Mouse (Mus musculus) embryonic facial prominence, embryonic 13.5 days (tissue): ENCODE measurements at regions not wholly inside any gene's neighbourhood (a gene's known extent, or its start where the extent isn't known, plus 50 kb on each side); places are given as distances from the start of the nearest gene placed in this dataset.

Experiments used
- ATAC-seq: fragments of 200-750 bp; cut with Nextera tagmentation; 2 replicates; pipeline ENCODE4 v1.8.0; 2017; ENCODE audit warnings: low read depth; ENCODE audit not compliant: insufficient number of reproducible peaks, insufficient read depth, low FRiP score, low TSS enrichment
- H3K27ac ChIP-seq: fragments of 300-500 bp; sonication (generic); 2 replicates; pipeline ENCODE4 v1.5.1; 2015; ENCODE audit warnings: moderate library complexity, mild to moderate bottlenecking, inconsistent platforms
- H3K27me3 ChIP-seq: fragments of 300-500 bp; sonication (generic); 2 replicates; pipeline ENCODE4 v1.6.1; 2015; ENCODE audit warnings: mild to moderate bottlenecking, inconsistent platforms
- H3K36me3 ChIP-seq: fragments of 300-500 bp; sonication (generic); 2 replicates; pipeline ENCODE4 v1.6.1; 2015; ENCODE audit warnings: mild to moderate bottlenecking, inconsistent platforms
- H3K4me1 ChIP-seq: fragments of 300-500 bp; sonication (generic); 2 replicates; pipeline ENCODE4 v1.6.1; 2015; ENCODE audit warnings: inconsistent platforms
- H3K4me2 ChIP-seq: fragments of 300-500 bp; sonication (generic); 2 replicates; pipeline ENCODE4 v1.6.1; 2015; ENCODE audit warnings: moderate library complexity, mild to moderate bottlenecking, inconsistent platforms
- H3K4me3 ChIP-seq: fragments of 300-500 bp; sonication (generic); 2 replicates; pipeline ENCODE4 v1.5.1; 2015; ENCODE audit warnings: mild to moderate bottlenecking, inconsistent platforms
- H3K9ac ChIP-seq: fragments of 300-500 bp; sonication (generic); 2 replicates; pipeline ENCODE4 v1.6.1; 2015; ENCODE audit warnings: mild to moderate bottlenecking, inconsistent platforms
- H3K9me3 ChIP-seq: fragments of 300-500 bp; sonication (generic); 2 replicates; pipeline ENCODE4 v1.6.1; 2016; ENCODE audit warnings: inconsistent platforms
- WGBS: fragments of 180-500 bp; shearing (Covaris S2); methylation state at CpG from one replicate; pipeline ENCODE4 v1.1.7; 2015; ENCODE audit warnings: mixed read lengths; 5-methylcytosine and 5-hydroxymethylcytosine counted together

DNA sequence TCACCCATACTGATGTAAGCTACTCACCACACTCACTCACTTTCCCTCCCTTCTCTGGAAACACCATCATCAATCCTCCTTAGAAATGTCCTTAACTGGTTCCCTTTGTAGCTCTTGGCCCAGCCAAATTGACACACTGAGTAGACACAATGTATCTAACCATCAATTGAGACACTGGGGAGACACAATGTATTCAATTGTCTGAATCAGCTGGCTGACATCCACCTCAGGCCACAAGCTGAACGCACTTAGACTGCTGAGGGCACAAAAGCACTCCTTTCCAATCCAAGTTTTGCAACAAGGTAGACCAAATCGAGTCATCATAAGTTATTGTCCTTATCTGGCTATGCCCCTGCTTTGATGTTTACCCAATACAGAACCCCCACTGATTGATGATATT lies 1257.0 kb upstream of the A1bg start:
- Histone ChIP-seq H3K4me3 (no peak overlapping the region), H3K36me3 (no peaks in the 10 kb centered on the region), H3K4me2 (no peak overlapping the region), H3K27me3 (no peaks in the 10 kb centered on the region), H3K27ac (no peak overlapping the region), H3K4me1 (no peaks in the 10 kb centered on the region; the same call in 1 of the 2 replicates), H3K9ac (no peak overlapping the region), H3K9me3 (no peaks in the 10 kb centered on the region)
- ATAC-seq: no peak
- 69% methylated on average over 2 of the region's 2 CpGs for WGBS

DNA sequence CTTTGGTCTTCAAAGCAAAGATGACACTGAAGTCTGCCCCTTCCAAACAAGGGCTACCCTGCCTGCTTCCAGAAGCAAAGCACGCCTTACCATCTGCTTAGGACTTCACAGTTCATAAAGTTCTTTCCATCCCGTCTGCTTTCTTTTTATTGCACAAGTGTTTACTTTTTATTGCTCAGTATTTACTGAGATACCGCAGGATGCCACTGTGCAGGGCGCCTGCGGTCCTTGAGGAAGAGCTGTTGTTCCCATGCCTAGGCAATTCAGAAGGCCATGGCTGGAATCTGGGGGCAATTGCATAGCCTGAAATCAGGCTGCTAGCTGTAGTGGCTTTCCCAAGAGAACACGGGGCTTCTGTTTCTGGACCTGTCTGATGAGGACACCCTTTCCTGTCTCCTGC lies 1255.8 kb upstream of the A1bg start:
- no peak overlapping the region for H3K9ac ChIP-seq
- H3K9me3 ChIP-seq: no peaks in the 10 kb centered on the region
- H3K27me3 ChIP-seq: no peaks in the 10 kb centered on the region
- no peaks in the 10 kb centered on the region for H3K36me3 ChIP-seq
- no peak overlapping the region for H3K4me3 ChIP-seq
- no peak overlapping the region for H3K27ac ChIP-seq
- 84% methylated on average over 6 of the region's 6 CpGs for WGBS
- no peak for ATAC-seq
- no peaks in the 10 kb centered on the region; the same call in 1 of the 2 replicates for H3K4me1 ChIP-seq
- H3K4me2 ChIP-seq: no peak overlapping the region

DNA sequence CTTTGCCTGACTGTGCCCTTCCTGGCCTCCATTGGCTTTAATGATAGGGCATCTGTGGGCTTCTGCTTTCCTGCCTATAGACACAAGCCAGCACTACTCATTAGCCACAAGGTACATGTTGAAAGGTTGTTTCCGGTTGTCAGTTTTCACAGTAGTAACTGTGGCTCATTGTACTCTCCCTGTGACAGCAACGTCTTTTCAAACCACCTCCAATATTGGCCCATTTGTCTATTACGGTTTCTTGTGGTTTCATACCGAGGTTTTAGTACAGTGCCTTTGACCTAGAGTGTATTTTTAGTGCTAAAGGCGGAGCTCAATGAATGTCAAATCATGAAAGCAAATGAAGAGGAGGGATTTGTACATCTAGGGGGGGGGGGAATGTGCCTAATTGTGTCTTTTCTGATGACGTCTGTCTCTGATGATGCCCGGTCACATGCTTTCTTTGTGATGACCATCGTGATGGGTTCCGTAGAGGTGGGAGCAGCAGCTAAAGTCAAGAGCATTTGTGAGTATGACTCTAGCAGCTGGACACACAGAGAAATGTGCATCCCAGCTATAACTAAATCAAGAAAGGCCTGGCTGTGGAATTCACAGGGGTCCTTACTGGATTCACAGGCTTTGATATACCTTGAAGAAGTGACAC lies 1255.1 kb upstream of the A1bg start:
- Histone ChIP-seq H3K9ac (no peak overlapping the region), H3K27ac (no peak overlapping the region), H3K4me3 (no peak overlapping the region), H3K4me1 (no peaks in the 10 kb centered on the region; the same call in 1 of the 2 replicates), H3K27me3 (no peaks in the 10 kb centered on the region), H3K4me2 (no peak overlapping the region), H3K36me3 (no peaks in the 10 kb centered on the region), H3K9me3 (no peaks in the 10 kb centered on the region)
- WGBS: 91% methylated on average over 9 of the region's 9 CpGs
- no peak for ATAC-seq

DNA sequence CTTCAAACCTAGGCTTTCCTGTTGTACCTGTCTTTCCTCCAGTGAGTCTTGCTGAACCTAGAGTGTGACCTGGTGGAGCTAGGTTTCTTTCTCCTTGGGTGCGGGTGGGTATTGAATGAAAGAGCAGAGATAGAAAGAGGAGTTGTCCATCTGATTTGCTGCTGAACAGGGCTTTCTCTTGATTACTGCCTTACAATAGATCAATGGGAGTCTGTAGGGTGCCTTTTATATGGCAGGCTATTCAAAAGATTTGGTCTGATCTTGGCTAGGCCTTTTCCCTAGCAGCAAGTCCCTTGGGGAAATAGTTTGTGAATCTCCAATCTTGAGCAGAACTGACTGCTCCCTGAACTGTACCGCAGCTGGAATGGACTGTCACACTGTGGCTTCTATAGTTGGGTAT lies 1253.3 kb upstream of the A1bg start:
- Histone ChIP-seq H3K27ac (no peak overlapping the region), H3K4me2 (no peak overlapping the region), H3K9ac (no peak overlapping the region), H3K4me1 (no peaks in the 10 kb centered on the region; the same call in 1 of the 2 replicates), H3K27me3 (no peaks in the 10 kb centered on the region), H3K36me3 (no peaks in the 10 kb centered on the region), H3K4me3 (no peak overlapping the region), H3K9me3 (no peaks in the 10 kb centered on the region)
- 95% methylated on average over 2 of the region's 2 CpGs for WGBS
- ATAC-seq: no peak

DNA sequence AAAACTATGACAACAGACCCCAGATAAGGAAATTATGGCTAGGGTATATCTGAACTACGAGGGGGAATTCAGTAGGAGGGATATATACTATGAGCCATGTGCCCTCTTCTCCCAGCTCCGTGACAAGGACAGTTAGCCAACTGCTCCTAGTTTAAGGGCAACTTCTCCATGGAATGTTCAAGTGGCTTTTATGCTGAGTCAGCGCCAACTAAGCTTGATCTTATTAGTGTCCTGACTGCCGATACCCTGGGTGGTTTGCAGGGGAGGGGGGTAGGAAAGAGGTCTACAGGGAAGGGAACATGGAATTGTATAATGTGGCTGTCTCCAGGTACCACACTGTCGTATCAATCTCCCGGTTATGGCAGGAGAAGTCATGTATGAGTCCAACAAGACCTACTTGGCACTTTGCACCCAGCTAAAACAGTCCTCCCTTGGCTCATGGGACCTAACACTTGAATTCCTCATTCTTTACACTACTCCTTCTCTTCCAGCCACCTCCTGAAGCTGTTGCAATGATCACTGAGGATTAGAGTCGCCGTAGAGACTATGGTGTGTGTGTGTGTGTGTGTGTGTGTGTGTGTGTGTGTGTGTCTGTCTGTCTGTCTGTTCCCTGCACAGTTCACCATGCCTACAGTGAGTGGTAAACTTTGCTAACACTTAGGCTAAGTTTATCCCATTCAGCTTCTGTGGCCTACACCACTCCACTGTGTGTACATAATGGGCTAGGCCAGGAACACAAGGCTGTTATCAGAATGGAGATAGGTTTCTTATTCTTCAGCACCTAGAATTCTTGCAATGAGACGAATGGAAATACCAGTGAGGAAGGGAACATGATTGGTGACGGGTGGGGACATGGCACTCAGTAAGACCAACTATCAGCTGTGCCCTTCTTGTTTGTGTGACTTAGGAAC lies 1251.1 kb upstream of the A1bg start:
- Histone ChIP-seq H3K36me3 (no peaks in the 10 kb centered on the region), H3K27ac (no peak overlapping the region), H3K4me3 (no peak overlapping the region), H3K4me1 (no peaks in the 10 kb centered on the region; the same call in 1 of the 2 replicates), H3K27me3 (no peaks in the 10 kb centered on the region), H3K9ac (no peak overlapping the region), H3K4me2 (no peak overlapping the region), H3K9me3 (no peaks in the 10 kb centered on the region)
- 93% methylated on average over 10 of the region's 10 CpGs for WGBS
- no peak for ATAC-seq

DNA sequence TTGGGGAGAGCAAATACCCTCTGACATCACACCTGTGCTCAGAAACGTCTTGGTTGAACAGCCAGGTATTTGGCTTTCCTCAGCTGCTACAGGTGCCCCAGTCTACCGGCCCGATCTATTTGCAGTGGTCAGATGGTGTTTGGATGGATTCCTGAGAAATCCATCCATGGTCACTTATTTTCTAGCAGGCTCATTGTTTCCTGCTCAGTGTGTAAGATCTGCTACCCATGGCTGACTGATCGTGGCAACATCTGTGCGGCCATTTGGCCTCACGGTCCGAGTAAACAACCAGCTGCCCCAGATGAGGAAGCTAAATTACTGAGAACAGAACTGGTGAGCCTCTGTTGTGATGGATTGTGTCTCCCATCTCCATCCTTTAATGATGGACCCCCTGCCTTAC lies 1248.8 kb upstream of the A1bg start:
- ATAC-seq: no peak
- 89% methylated on average over 7 of the region's 7 CpGs for WGBS

DNA sequence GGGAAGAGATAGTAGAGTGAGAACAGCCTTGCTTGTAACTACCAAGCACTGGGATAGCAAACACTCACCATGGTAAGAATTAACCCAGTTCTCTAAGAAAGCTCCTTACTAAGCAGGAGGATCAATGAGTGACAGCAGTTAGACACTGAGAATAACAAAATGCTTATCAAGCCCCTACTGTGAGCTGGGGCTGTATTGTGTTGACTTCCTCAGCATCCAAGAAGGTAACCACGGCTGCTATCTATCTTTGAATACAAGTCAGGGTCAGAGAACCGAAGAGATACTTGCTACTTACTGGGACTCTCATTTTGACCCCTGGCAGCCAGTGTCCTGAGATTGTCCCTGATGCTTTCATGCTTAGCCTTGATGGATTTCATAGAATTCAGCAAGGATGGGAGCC lies 1248.4 kb upstream of the A1bg start:
- Histone ChIP-seq H3K36me3 (no peaks in the 10 kb centered on the region), H3K4me1 (no peaks in the 10 kb centered on the region; the same call in 1 of the 2 replicates), H3K9me3 (no peaks in the 10 kb centered on the region), H3K9ac (no peak overlapping the region), H3K4me3 (no peak overlapping the region), H3K4me2 (no peak overlapping the region), H3K27ac (no peak overlapping the region), H3K27me3 (no peaks in the 10 kb centered on the region)
- WGBS: 74% methylated on average over 2 of the region's 2 CpGs
- ATAC-seq: no peak

More for the DNA sequence above, 1248.8 kb upstream of the A1bg start:
- Histone ChIP-seq H3K9me3 (no peaks in the 10 kb centered on the region), H3K36me3 (no peaks in the 10 kb centered on the region), H3K4me3 (no peak overlapping the region), H3K4me2 (no peak overlapping the region), H3K27me3 (no peaks in the 10 kb centered on the region), H3K4me1 (no peaks in the 10 kb centered on the region; the same call in 1 of the 2 replicates), H3K27ac (no peak overlapping the region), H3K9ac (no peak overlapping the region)

DNA sequence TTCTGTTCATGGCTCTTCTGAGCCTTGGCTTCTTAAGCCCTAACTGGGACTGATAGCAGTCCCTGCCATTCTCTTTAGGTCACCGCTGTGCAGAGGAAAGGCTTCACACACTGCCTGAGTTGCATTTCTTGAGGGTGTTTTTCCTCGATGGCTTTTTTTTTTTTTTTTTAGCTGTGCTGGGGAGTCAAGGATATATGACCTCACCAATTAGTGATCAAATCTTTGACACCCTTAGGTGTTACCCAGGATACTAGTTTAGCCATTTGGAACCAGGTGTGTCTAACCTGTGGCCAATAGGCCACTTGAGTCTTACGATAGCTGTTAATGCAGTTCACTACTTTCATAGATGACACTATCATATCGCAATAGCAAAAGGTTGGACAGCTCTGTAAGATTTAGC lies 1247.5 kb upstream of the A1bg start:
- no peak overlapping the region for H3K4me3 ChIP-seq
- 95% methylated on average over 4 of the region's 4 CpGs for WGBS
- no peak overlapping the region for H3K4me2 ChIP-seq
- no peak for ATAC-seq
- H3K9me3 ChIP-seq: no peaks in the 10 kb centered on the region
- no peak overlapping the region for H3K27ac ChIP-seq
- no peaks in the 10 kb centered on the region for H3K36me3 ChIP-seq
- no peaks in the 10 kb centered on the region for H3K4me1 ChIP-seq
- H3K9ac ChIP-seq: no peak overlapping the region
- H3K27me3 ChIP-seq: no peaks in the 10 kb centered on the region

DNA sequence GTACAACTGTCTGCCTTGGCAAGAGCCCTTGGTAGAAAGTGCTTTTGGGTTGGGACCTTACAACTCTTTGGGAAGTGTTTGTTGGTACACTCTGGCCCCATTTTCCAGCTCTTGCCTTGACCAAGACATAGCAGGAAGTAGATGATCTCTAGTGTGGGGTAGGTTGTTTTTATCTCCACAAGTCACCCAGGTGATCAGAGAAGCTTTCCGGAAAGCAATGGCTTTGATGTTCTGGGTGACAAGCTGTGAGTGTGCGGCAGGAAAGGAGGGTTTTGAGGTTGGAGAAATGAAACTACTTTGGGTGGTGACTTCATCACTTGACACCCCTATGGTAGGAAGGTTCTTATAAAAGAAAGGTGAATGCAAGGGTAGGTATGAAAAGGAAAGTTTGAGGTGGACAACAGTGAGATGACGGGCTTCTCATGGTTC lies 1246.8 kb upstream of the A1bg start:
- H3K27me3 ChIP-seq: no peaks in the 10 kb centered on the region
- no peaks in the 10 kb centered on the region for H3K4me1 ChIP-seq
- no peak overlapping the region for H3K4me3 ChIP-seq
- ATAC-seq: no peak
- no peaks in the 10 kb centered on the region for H3K36me3 ChIP-seq
- 95% methylated on average over 3 of the region's 3 CpGs for WGBS
- no peak overlapping the region for H3K9ac ChIP-seq
- no peak overlapping the region for H3K4me2 ChIP-seq
- H3K27ac ChIP-seq: no peak overlapping the region
- H3K9me3 ChIP-seq: no peaks in the 10 kb centered on the region

DNA sequence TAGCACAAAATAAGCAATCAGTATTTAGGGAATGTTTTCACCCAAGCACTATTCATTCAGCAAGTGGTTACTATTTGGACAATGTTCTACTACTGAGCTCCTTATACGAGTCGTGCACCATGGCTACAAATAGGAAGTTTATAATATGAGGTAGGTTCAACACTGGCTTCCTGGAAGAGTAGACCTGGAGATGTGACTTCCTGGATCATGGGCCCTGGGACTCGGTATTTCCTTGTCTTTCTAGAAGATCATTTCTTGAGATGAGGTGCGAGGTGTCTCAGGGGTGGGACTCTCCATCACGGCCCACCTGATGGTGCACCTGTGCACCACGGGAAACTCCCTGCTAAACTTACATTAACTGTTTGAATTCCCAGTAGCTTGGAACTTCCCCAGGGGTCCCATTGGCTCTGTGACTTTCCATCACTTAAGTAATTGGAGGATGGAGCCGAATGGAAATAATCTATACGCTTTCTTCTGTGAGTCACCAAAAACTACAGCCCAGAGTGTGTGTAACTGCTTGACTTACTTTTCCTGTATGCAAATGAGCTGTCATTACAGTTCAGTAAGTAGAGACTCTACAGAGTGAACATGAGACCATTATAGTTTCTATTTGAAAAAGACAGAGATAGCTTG lies 1246.3 kb upstream of the A1bg start:
- Histone ChIP-seq H3K36me3 (no peaks in the 10 kb centered on the region), H3K9ac (no peak overlapping the region), H3K4me3 (no peak overlapping the region), H3K4me1 (no peaks in the 10 kb centered on the region), H3K9me3 (no peaks in the 10 kb centered on the region), H3K27me3 (no peaks in the 10 kb centered on the region), H3K4me2 (no peak overlapping the region), H3K27ac (no peak overlapping the region)
- 91% methylated on average over 8 of the region's 8 CpGs for WGBS
- ATAC-seq: no peak

DNA sequence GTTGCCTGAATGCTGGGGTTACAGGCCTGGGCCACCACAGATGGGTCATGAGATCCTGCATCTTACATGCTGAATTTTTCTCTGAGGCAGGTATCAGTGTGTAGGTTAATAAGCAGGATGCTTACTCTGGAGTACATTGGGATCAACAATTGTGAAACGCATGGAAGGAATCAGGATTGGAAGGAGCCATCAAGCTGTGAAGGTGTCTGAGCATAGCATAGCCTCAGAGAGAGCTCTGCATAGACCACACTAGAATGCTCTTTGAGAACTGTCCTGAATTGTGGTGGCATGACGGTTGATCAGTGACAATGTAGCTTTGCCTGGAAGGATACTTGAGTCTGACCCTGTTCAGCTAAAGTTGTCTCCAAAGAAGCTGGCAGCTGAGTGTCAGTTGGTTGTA lies 1245.7 kb upstream of the A1bg start:
- H3K9ac ChIP-seq: no peak overlapping the region
- H3K36me3 ChIP-seq: no peaks in the 10 kb centered on the region
- H3K4me2 ChIP-seq: no peak overlapping the region
- 92% methylated on average over 2 of the region's 2 CpGs for whole genome bisulfite sequencing
- no peak overlapping the region for H3K27ac ChIP-seq
- H3K27me3 ChIP-seq: no peaks in the 10 kb centered on the region
- H3K4me3 ChIP-seq: no peak overlapping the region
- no peak for ATAC-seq
- H3K4me1 ChIP-seq: no peaks in the 10 kb centered on the region
- no peaks in the 10 kb centered on the region for H3K9me3 ChIP-seq
